In the genomic region with DNA sequence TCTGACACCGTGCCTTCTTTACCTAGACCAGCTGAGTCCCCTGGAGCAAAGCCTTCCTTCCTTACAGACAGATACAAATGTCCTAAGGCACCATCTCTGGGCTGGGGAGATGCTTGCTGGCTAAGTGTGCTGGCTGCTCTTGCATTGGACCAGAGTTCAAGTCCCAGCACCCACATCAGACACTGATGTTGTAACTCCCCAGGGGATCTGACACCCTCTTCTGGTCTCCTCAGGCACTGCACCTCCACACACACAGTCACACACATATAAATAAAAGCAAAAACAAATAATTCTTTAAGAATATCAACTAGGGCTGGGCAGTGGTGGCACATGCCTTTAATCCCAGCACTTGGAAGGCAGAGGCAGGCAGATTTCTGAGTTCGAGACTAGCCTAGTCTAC, we compare ENCODE assay signal across 39 mouse cellular contexts. TPM values are rescaled to one million over a fixed set of nuclear protein-coding genes. Genes with fewer than 3 reads are reported as not detected.
"Had no signal": no experiment of that assay in that cellular context is flagged by ENCODE, and none has a peak within 500 bp of the region (broad histone marks: within the 10 kb centered on the region; RNA-seq: fewer than 3 reads in every experiment).

No protein-coding gene starts in this region.

- DNase-seq: gastrocnemius, postnatal 14 days; gastrocnemius, postnatal 36 days; heart, adult 18-20 months; heart, postnatal 10 days; heart, postnatal 4 days; kidney, adult 18-20 months; kidney, adult 9 months; kidney, postnatal 25 days; kidney, postnatal 4 days; layer of hippocampus, adult 9-11 months; liver; liver, embryonic 13.5 days had no signal

- H3K9me3 ChIP-seq: heart, embryonic 10.5 days; heart, embryonic 12.5 days; hindbrain, embryonic 10.5 days; hindbrain, embryonic 12.5 days; intestine, embryonic 15.5 days; kidney, embryonic 15.5 days; limb, embryonic 10.5 days; limb, embryonic 12.5 days; liver, embryonic 13.5 days had no signal

- H3K4me1 ChIP-seq: heart, embryonic 10.5 days; heart, embryonic 12.5 days; hindbrain, embryonic 10.5 days; hindbrain, embryonic 12.5 days; intestine, embryonic 15.5 days; kidney, embryonic 15.5 days; limb, embryonic 10.5 days; limb, embryonic 12.5 days; liver, embryonic 13.5 days had no signal

- H3K4me3 ChIP-seq: heart, embryonic 10.5 days; heart, embryonic 12.5 days; hindbrain, embryonic 10.5 days; hindbrain, embryonic 12.5 days; intestine, embryonic 15.5 days; kidney, embryonic 15.5 days; left cerebral cortex, adult 2 months; limb, embryonic 10.5 days; limb, embryonic 12.5 days; liver, embryonic 13.5 days had no signal

- H3K36me3 ChIP-seq: heart, embryonic 10.5 days; heart, embryonic 12.5 days; hindbrain, embryonic 10.5 days; hindbrain, embryonic 12.5 days; intestine, embryonic 15.5 days; kidney, embryonic 15.5 days; limb, embryonic 10.5 days; limb, embryonic 12.5 days; liver, embryonic 13.5 days had no signal

- H3K9ac ChIP-seq: heart, embryonic 12.5 days; hindbrain, embryonic 12.5 days; hindbrain, embryonic 14.5 days; intestine, embryonic 15.5 days; kidney, embryonic 15.5 days; limb, embryonic 12.5 days; liver, embryonic 13.5 days had no signal

- H3K27ac ChIP-seq: heart, embryonic 10.5 days; hindbrain, embryonic 10.5 days; hindbrain, embryonic 12.5 days; hindbrain, embryonic 14.5 days; intestine, embryonic 15.5 days; kidney, embryonic 15.5 days; kidney, postnatal 0 days; left cerebral cortex, adult 2 months; limb, embryonic 10.5 days; limb, embryonic 12.5 days; liver, embryonic 13.5 days had no signal

- H3K27me3 ChIP-seq: hindbrain, embryonic 12.5 days; intestine, embryonic 15.5 days; kidney, embryonic 15.5 days; limb, embryonic 12.5 days; liver, embryonic 13.5 days had no signal

RNA-seq across cellular contexts. Expression of a gene that starts 31.9 kb away (rescaled TPM):
- total RNA-seq: heart, adult 18-20 months; heart, adult 8-10 months; heart, postnatal 10 days; heart, postnatal 25 days; heart, postnatal 4 days; layer of hippocampus, adult 8-10 months; layer of hippocampus, postnatal 25 days; left cerebral cortex, adult 2 months; left cerebral cortex, postnatal 14 days; left cerebral cortex, postnatal 36 days had no signal
- polyA plus RNA-seq: frontal cortex, adult 2 months; gonadal fat pad, adult 2 months; heart, embryonic 10.5 days; heart, embryonic 12.5 days; heart, embryonic 14.5 days; heart, embryonic 16.5 days; hindbrain, embryonic 10.5 days; hindbrain, embryonic 12.5 days; hindbrain, embryonic 14.5 days; hindbrain, embryonic 16.5 days; inflammation-experienced regulatory T-cells, adult 6 months; intestine, embryonic 15.5 days; intestine, postnatal 0 days; kidney, embryonic 15.5 days; kidney, postnatal 0 days; limb, embryonic 10.5 days; limb, embryonic 12.5 days; limb, embryonic 14.5 days; liver, embryonic 11.5 days; liver, embryonic 13.5 days; liver, embryonic 16.5 days had no signal

RNA-seq across cellular contexts. Expression of a gene that starts 35.3 kb away (rescaled TPM):
- polyA plus RNA-seq: inflammation-experienced regulatory T-cells, adult 6 months had no signal
